Mouse (Mus musculus) hindbrain, embryonic 16.5 days (tissue): ENCODE measurements at regions not wholly inside any gene's neighbourhood (a gene's known extent, or its start where the extent isn't known, plus 50 kb on each side); places are given as distances from the start of the nearest gene placed in this dataset.

ENCODE experiments used
- ATAC-seq: fragments of 200-750 bp; cut with Nextera tagmentation; 2 replicates; pipeline ENCODE4 v1.8.0; 2017; ENCODE audit warnings: moderate TSS enrichment, moderate library complexity
- H3K27ac ChIP-seq: fragments of 300-500 bp; sonication (generic); 2 replicates; pipeline ENCODE4 v1.5.1; 2014; ENCODE audit warnings: low read depth, mild to moderate bottlenecking, control low read depth, low read length, moderate library complexity
- H3K27me3 ChIP-seq: fragments of 300-500 bp; sonication (generic); replicated peaks from 2 replicates; pipeline ENCODE4 v1.6.1; 2014; ENCODE audit warnings: low read length; ENCODE audit not compliant: control insufficient read depth, insufficient read depth
- H3K36me3 ChIP-seq: fragments of 300-500 bp; sonication (generic); 2 replicates; pipeline ENCODE4 v1.6.1; 2014; ENCODE audit warnings: mild to moderate bottlenecking, low read length, moderate library complexity, mixed read lengths; ENCODE audit not compliant: control insufficient read depth, insufficient read depth
- H3K4me1 ChIP-seq: fragments of 300-500 bp; sonication (generic); 2 replicates; pipeline ENCODE4 v1.6.1; 2014; ENCODE audit warnings: low read depth, low read length; ENCODE audit not compliant: control insufficient read depth, insufficient read depth
- H3K4me2 ChIP-seq: fragments of 300-500 bp; sonication (generic); 2 replicates; pipeline ENCODE4 v1.6.1; 2014; ENCODE audit warnings: mild to moderate bottlenecking, low read length, control low read depth, moderate library complexity
- H3K4me3 ChIP-seq: fragments of 300-500 bp; sonication (generic); 2 replicates; pipeline ENCODE4 v1.5.1; 2014; ENCODE audit warnings: mild to moderate bottlenecking, low read length, control low read depth, moderate library complexity
- H3K9ac ChIP-seq: fragments of 300-500 bp; sonication (generic); 2 replicates; pipeline ENCODE4 v1.6.1; 2014; ENCODE audit warnings: low read depth, mild to moderate bottlenecking, control low read depth, low read length, moderate library complexity
- H3K9me3 ChIP-seq: fragments of 300-500 bp; sonication (generic); 2 replicates; pipeline ENCODE4 v1.6.1; 2014; ENCODE audit warnings: mild to moderate bottlenecking, low read length, moderate library complexity; ENCODE audit not compliant: control insufficient read depth
- WGBS: fragments of 180-500 bp; shearing (Covaris S2); extraction: QIAGEN DNeasy Blood & Tissue Kit; methylation state at CpG from one replicate; pipeline ENCODE4 v1.1.7; 2014; 5-methylcytosine and 5-hydroxymethylcytosine counted together

- ATAC-seq, result no peak
- WGBS, result 75% methylated on average over 7 of the region's 7 CpGs
Measured at GRCm38 (mm10) chr14:25059351-25059750, 399.6 kb upstream of the Zmiz1 start.

GRCm38 (mm10) chr14:25060285-25060684 is 398.7 kb upstream of the Zmiz1 start:
- H3K27me3 ChIP-seq, result no peaks in the 10 kb centered on the region
- H3K9ac ChIP-seq, result no peak overlapping the region
- 0 out of 2 replicates have a peak, but pooled peaks cover 8% of the 10 kb centered on the region for H3K4me1 ChIP-seq
- H3K9me3 ChIP-seq, result no peaks in the 10 kb centered on the region
- no peak overlapping the region for H3K4me3 ChIP-seq
- no peak for ATAC-seq
- H3K27ac ChIP-seq, result no peak overlapping the region
- no peak overlapping the region for H3K4me2 ChIP-seq
- 84% methylated on average over 7 of the region's 7 CpGs for WGBS
- no peaks in the 10 kb centered on the region for H3K36me3 ChIP-seq

More at GRCm38 (mm10) chr14:25059351-25059750, 399.6 kb upstream of the Zmiz1 start:
- Histone ChIP-seq H3K4me1 (0 out of 2 replicates have a peak, but pooled peaks cover 2% of the 10 kb centered on the region), H3K4me3 (no peak overlapping the region), H3K27me3 (no peaks in the 10 kb centered on the region), H3K36me3 (no peaks in the 10 kb centered on the region), H3K27ac (no peak overlapping the region), H3K9me3 (no peaks in the 10 kb centered on the region), H3K4me2 (no peak overlapping the region), H3K9ac (no peak overlapping the region)

GRCm38 (mm10) chr14:25063090-25063489 is 395.9 kb upstream of the Zmiz1 start:
- WGBS, result 68% methylated on average over 5 of the region's 5 CpGs
- Histone ChIP-seq H3K27me3 (no peaks in the 10 kb centered on the region), H3K27ac (no peak overlapping the region), H3K36me3 (no peaks in the 10 kb centered on the region), H3K9me3 (no peaks in the 10 kb centered on the region), H3K9ac (no peak overlapping the region), H3K4me1 (0 out of 2 replicates have a peak, but pooled peaks cover 8% of the 10 kb centered on the region), H3K4me2 (no peak overlapping the region), H3K4me3 (no peak overlapping the region)
- ATAC-seq, result no peak

- Histone ChIP-seq H3K36me3 (no peaks in the 10 kb centered on the region), H3K4me3 (no peak overlapping the region), H3K27ac (no peak overlapping the region), H3K9me3 (no peaks in the 10 kb centered on the region), H3K27me3 (no peaks in the 10 kb centered on the region), H3K4me1 (peaks cover 11% of the 10 kb centered on the region), H3K4me2 (no peak overlapping the region), H3K9ac (no peak overlapping the region)
- ATAC-seq, result no peak
- WGBS, result 59% methylated on average over 8 of the region's 8 CpGs
Measured at GRCm38 (mm10) chr14:25064190-25064947, 394.6 kb upstream of the Zmiz1 start.

- H3K4me1 ChIP-seq, result peaks cover 14% of the 10 kb centered on the region
- H3K9me3 ChIP-seq, result no peaks in the 10 kb centered on the region
- H3K36me3 ChIP-seq, result no peaks in the 10 kb centered on the region
- no peak overlapping the region for H3K4me3 ChIP-seq
- no peak overlapping the region for H3K4me2 ChIP-seq
- no peaks in the 10 kb centered on the region for H3K27me3 ChIP-seq
- H3K27ac ChIP-seq, result no peak overlapping the region
- no peak for ATAC-seq
- WGBS, result 91% methylated on average over 5 of the region's 5 CpGs
- H3K9ac ChIP-seq, result no peak overlapping the region
Measured at GRCm38 (mm10) chr14:25067435-25067834, 391.6 kb upstream of the Zmiz1 start.

GRCm38 (mm10) chr14:25068430-25068829 is 390.6 kb upstream of the Zmiz1 start:
- H3K4me3 ChIP-seq, result no peak overlapping the region
- no peak overlapping the region for H3K4me2 ChIP-seq
- H3K36me3 ChIP-seq, result no peaks in the 10 kb centered on the region
- H3K27ac ChIP-seq, result no peak overlapping the region
- H3K9ac ChIP-seq, result no peak overlapping the region
- peaks cover 17% of the 10 kb centered on the region for H3K4me1 ChIP-seq
- WGBS, result 27% methylated on average over 8 of the region's 8 CpGs
- no peaks in the 10 kb centered on the region for H3K9me3 ChIP-seq
- ATAC-seq, result peak; percentile 63; the same call in 1 of the 2 replicates
- no peaks in the 10 kb centered on the region for H3K27me3 ChIP-seq

GRCm38 (mm10) chr14:25073143-25073542 is 385.8 kb upstream of the Zmiz1 start:
- Histone ChIP-seq H3K27ac (peak overlapping the region; percentile 12; the same call in 1 of the 2 replicates), H3K4me1 (peaks cover 14% of the 10 kb centered on the region), H3K36me3 (no peaks in the 10 kb centered on the region), H3K9ac (no peak overlapping the region), H3K4me3 (no peak overlapping the region), H3K9me3 (no peaks in the 10 kb centered on the region), H3K27me3 (no peaks in the 10 kb centered on the region), H3K4me2 (no peak overlapping the region)
- WGBS, result 50% methylated on average over 5 of the region's 5 CpGs
- no peak; the same call in 1 of the 2 replicates for ATAC-seq

GRCm38 (mm10) chr14:25074022-25074800 is 384.8 kb upstream of the Zmiz1 start:
- peaks cover 10% of the 10 kb centered on the region for H3K4me1 ChIP-seq
- H3K4me3 ChIP-seq, result no peak overlapping the region
- no peak overlapping the region for H3K4me2 ChIP-seq
- H3K27me3 ChIP-seq, result no peaks in the 10 kb centered on the region
- peak; percentile 77; the same call in 1 of the 2 replicates for ATAC-seq
- H3K36me3 ChIP-seq, result no peaks in the 10 kb centered on the region
- H3K9ac ChIP-seq, result no peak overlapping the region
- no peaks in the 10 kb centered on the region for H3K9me3 ChIP-seq
- H3K27ac ChIP-seq, result peak overlapping the region; percentile 36; the same call in 1 of the 2 replicates
- 78% methylated on average over 9 of the region's 9 CpGs for WGBS

- Histone ChIP-seq H3K9me3 (no peaks in the 10 kb centered on the region), H3K9ac (no peak overlapping the region), H3K4me3 (no peak overlapping the region), H3K27me3 (no peaks in the 10 kb centered on the region), H3K4me1 (peaks cover 10% of the 10 kb centered on the region), H3K27ac (no peak overlapping the region), H3K36me3 (no peaks in the 10 kb centered on the region), H3K4me2 (no peak overlapping the region)
- no peak for ATAC-seq
- WGBS, result 81% methylated on average over 5 of the region's 5 CpGs
Measured at GRCm38 (mm10) chr14:25074891-25075290, 384.1 kb upstream of the Zmiz1 start.
